Mouse (Mus musculus): ENCODE results near the gene Esr1.

The Esr1 gene

GRCm38 (mm10) chr10:4620596-4621504 is 9.5 kb downstream of the Esr1 start:
- DNase-seq (ENCODE audit: low spot score) = no peak

- no peak for DNase-seq (ENCODE audit: low spot score)
Measured at GRCm38 (mm10) chr10:4621505-4621815, 10.1 kb downstream of the Esr1 start.

GRCm38 (mm10) chr10:4623319-4623718 is 11.9 kb downstream of the Esr1 start:
- DNase-seq (ENCODE audit: low spot score) = no peak

- no peak for DNase-seq (ENCODE audit: low spot score)
Measured at GRCm38 (mm10) chr10:4624581-4624980, 13.2 kb downstream of the Esr1 start.

GRCm38 (mm10) chr10:4625300-4625699 is 13.9 kb downstream of the Esr1 start:
- no peak for DNase-seq (ENCODE audit: low spot score)

GRCm38 (mm10) chr10:4626432-4626831 is 15.0 kb downstream of the Esr1 start:
- DNase-seq (ENCODE audit: low spot score) = no peak

DNA sequence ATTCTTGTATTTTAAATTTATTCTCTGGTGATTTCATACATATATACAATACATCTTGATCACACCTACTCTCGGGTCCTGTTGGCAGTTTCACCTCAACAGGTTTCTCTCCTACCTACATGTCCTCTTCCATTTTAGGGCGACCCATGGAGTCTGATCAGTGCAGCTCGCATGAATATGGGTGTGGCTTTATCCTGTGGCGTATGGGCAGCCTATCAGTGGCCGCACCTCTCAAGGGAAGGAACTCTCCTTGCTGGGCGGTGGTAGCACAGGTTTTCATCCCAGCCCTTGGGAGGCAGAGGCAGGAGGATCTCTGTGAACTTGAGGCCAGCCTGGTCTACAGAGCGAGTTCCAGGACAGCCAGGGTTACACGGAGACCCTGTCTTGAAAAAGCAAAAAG is 15.6 kb downstream of the Esr1 start:
- DNase-seq (ENCODE audit: low spot score) = no peak

DNA sequence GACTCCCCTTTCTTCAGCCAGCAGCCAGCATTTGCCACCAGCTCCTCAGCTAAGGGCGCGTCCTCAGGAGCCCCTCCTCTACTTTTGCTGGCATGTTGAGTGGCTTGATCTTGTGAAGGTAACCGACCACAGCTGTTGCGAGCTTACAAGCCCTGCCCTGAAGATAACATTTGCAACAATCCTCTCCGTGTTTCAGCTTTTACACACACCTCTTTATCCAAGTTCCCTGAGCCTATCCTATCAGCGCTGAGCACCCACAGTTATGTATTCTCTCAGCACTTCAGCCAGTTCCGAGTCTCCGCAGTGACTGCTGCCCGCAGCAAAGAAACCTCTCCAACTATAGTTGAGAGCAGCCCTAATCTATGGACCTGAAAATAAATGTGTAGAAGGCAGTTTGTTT is 16.0 kb downstream of the Esr1 start:
- no peak for DNase-seq (ENCODE audit: low spot score)

DNA sequence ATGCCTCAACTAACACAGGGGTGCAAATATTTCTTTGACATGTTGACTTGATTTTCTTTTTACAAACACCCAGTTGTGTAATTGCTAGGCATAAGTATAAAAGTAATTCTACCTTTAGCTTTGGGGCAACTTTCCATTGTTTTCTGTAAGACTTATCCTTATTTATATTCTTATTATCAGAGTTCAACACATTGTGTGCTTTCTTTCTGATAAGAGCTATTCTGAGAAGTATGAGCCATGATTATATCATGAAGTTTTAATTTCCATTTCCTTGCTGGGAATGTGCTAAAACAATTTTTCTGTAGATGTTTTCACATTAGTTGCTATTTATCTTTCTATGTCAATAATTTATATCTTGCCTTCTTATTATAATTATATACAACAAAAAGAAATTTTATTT is 17.9 kb downstream of the Esr1 start:
- no peak for DNase-seq (ENCODE audit: low spot score)

- DNase-seq (ENCODE audit: low spot score) = no peak
Measured at GRCm38 (mm10) chr10:4632211-4632704, 20.9 kb downstream of the Esr1 start.

DNA sequence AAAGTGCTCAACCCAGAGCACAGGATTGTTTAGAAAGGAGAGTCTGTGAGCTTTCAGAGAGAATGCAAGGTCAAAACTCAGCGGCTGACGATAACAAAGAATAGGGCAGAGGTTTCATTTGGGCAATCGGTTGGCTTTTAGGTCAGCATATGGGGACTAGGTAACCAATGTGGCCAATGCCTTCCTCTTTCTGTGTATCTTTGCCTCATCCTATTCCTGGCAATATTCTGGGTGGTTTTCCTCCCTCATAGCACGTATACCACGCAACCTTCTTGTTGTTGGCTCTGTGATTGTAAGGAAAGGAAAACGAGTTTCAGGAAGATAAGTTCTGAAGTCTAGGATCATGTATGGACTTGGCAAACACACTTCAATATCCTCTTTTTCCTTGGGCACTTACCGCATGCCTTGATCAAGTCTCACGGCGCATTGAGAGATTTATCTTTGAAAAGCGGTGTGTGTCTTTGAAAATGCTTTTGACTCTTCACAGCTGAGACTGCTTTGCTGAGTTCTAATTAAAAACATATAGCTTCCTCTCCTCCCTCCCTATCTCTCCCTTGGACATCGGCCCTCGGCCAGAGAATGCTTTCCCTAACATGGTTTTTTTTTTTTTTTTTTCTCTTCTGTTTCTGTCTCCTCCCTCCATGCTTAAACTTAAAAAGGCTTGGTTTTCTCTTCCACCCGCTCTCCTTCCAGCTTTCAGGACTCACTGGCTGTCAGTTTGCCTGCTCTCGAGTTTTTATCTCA is 22.1 kb downstream of the Esr1 start:
- DNase-seq (ENCODE audit: low spot score) = no peak

DNA sequence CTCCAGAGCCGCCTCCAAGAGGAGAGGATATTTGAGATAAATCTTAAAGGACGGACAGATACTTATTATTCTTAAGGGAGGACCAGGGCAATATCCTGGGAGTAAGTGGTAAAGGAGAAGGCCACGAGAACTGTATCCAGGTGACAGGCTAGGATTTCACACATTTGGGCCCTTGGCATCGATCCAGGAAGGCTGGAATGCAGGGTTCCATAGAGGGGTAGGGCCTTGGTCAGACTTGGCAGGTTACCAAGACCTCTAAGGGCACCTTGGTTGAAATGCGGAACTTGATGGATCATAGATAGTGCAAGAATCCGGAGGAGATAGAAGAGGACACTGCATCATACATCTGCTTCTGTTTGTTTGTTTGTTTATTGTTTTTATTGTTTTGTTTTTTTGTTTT is 24.3 kb downstream of the Esr1 start:
- DNase-seq (ENCODE audit: low spot score) = no peak

DNA sequence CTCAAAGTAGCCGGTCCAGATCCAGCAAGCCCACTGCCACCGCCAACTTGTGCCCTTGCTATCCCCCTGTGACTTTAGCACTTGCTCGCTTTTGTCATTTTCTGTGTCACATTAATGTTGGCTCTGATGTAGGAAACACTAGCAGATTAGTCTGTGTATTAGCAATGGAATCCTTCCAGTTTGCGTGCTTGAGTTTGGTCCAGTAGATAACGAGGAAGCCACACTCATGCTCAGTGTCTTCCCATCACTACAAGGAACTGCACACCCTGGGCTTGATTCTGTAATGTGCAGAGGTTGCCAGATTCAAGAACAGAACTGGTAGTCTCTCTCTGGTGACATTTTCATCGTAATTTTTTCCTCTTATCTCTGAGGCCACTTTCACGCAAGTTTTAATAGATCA is 34.7 kb downstream of the Esr1 start:
- no peak for DNase-seq (ENCODE audit: low spot score)

- no peak for DNase-seq (ENCODE audit: low spot score)
Measured at GRCm38 (mm10) chr10:4646851-4647250, 35.5 kb downstream of the Esr1 start.

DNA sequence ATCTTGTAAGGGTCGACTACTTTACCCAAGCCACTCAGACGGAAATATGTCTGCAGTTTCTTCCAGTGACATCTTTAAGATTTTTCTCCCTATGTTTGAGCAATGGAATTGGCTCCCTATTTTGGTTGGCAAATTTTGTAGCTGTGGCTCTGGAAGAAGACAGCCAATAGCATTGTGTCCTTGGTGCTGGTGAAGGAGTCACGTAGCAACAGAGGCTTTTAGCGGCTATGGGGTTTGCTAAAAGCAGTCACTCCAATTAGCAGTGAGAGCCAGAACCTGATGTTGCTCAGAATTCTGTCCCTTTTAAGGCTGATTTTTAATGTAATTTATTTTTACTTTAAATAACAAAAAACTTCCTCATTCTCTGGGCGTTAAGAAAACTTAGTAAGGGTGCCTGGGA is 54.0 kb downstream of the Esr1 start:
- DNase-seq (ENCODE audit: low spot score) = no peak

- DNase-seq (ENCODE audit: low spot score) = no peak
Measured at GRCm38 (mm10) chr10:4667006-4667405, 55.6 kb downstream of the Esr1 start.

DNA sequence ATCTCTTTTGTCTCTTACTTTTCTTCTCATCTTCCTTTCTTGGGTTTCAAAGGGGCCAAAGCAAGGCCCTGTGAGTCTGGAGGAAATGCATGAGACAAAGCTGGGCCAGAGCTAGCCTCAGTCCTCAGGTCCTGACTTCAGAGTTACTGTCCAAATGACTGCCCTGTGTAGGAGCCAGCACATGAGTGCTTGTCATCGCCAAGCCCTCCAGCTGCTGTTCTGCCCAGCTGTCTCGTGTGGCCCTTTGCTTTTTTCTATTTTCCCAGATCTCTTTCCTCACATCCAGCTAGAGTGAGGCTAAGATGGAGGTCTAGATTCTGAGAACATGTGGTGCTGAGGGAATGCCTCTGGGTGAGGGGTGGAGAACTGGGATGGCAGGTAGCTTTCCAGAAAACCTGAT is 58.7 kb downstream of the Esr1 start:
- DNase-seq (ENCODE audit: low spot score) = no peak

- DNase-seq (ENCODE audit: low spot score) = no peak
Measured at GRCm38 (mm10) chr10:4671876-4672275, 60.5 kb downstream of the Esr1 start.

DNA sequence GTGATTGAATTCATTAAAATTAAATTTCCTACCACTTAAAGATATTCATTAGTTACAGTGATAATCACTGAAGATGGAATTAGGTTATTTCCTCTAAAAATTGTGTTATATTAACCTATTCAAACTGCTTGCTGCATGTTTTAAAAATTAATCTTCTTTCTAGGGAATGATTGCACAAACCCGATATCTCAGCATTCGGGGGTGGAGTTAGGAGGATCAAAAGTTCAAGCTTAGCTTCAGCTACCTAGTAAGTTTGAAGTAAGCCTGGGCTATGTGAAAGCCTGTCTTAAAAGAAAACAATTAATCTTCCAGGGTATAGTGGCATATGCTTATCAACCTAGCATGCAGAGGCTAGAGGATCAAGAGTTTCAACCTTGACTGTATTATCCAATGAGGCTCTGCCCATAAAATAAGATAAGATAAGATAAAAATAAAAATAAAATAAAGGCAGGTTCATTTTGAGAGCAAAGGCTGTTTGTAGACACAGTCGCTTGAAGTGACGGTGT is 62.0 kb downstream of the Esr1 start:
- DNase-seq (ENCODE audit: low spot score) = no peak

DNA sequence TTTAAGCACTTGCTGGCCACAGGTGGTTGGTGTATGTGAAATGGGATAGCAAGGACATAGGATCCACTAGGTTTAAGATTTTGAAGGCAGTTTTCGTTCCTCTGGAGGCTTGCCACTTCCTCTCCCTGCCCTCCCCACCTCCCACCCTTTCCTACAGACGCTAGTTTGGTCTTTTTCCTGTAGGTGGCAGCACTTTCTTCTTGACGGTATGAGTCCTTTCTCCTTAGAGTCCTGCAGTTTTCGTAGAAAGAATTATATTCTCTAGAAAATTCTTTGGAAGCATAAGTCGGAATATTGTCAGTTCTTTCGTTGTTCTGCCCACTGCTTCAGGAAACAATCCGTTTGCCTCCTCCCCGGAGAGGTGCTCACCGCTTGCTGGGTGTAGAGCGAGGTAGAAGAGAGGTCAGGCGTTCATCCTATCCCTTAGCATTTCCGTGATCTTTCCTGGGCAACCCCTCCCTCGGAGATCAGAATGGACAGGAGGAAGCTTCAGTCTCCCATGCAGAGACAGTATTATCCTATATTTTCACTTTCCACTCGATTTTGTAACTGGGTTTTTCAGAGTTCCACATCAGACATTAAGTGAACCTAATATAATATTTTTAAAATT is 63.7 kb downstream of the Esr1 start:
- peak; percentile 58 for DNase-seq (ENCODE audit: low spot score)

GRCm38 (mm10) chr10:4683106-4683505 is 71.7 kb downstream of the Esr1 start:
- no peak for DNase-seq (ENCODE audit: low spot score)

GRCm38 (mm10) chr10:4683711-4684265 is 72.4 kb downstream of the Esr1 start:
- no peak for DNase-seq (ENCODE audit: low spot score)

Data from layer of hippocampus, adult 11-12 months (tissue).